In the genomic region with DNA sequence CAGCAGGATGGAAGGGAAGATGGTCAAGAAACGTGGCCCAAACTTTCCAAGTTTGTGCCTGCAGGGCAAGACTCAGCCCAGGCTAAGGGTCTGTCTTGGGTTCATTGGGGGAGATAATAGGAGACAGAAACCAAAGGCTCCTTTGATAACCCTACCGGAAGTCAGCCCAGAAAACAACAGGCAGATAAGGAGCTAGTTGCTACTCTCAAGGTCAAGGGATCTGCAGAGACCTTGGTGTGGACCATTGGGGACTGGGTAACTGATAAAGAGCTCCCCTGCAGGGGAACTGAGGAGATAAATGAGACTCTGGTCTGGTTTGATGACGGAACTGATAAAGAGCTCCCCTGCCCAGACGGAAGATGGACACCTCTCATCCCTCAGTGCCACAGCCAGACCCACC, we compare ENCODE assay signal across 1 mouse cellular context.
A peak's percentile ranks its signal among the peaks of the same experiment; 100 is the strongest.
TF ChIP-seq lines count a peak whose summit lies in the region.

No protein-coding gene starts in this region.

TF ChIP-seq in MEL, 35 proteins besides CTCF, POLR2A, EP300 and RAD21 (continued from another document):
- no peak for TF ChIP-seq ZKSCAN1 (IDR thresholded peaks at IDR 0.05; ENCODE audit: low read depth, low read length)
- TF ChIP-seq ZMIZ1 (IDR thresholded peaks at IDR 0.05; ENCODE audit: low read depth, low read length): no peak
- TF ChIP-seq SIN3A (IDR thresholded peaks at IDR 0.05; ENCODE audit: low read length): peak; percentile 65
- TF ChIP-seq USF1 (IDR thresholded peaks at IDR 0.05; ENCODE audit: low read depth, low read length): no peak
- TF ChIP-seq NRF1 (IDR thresholded peaks at IDR 0.05; ENCODE audit: insufficient read depth, low read depth, low read length, poor library complexity, severe bottlenecking): no peak
- TF ChIP-seq MAFK (IDR thresholded peaks at IDR 0.05; ENCODE audit: borderline replicate concordance, low read depth, low read length): no peak
- TF ChIP-seq MYB (IDR thresholded peaks at IDR 0.05; ENCODE audit: low read depth, low read length): no peak
- no peak for TF ChIP-seq SMC3 (IDR thresholded peaks at IDR 0.05; ENCODE audit: low read depth, low read length)
- no peak for TF ChIP-seq E2F4 (IDR thresholded peaks at IDR 0.05; ENCODE audit: borderline replicate concordance, low read depth, low read length)
- no peak for TF ChIP-seq MAZ (IDR thresholded peaks at IDR 0.05; ENCODE audit: low read depth, low read length)
- no peak for TF ChIP-seq TBP (IDR thresholded peaks at IDR 0.05; ENCODE audit: low read depth, low read length)
- TF ChIP-seq JUND (IDR thresholded peaks at IDR 0.05; ENCODE audit: low read depth, low read length): no peak
- TF ChIP-seq ZNF384 (IDR thresholded peaks at IDR 0.05; ENCODE audit: low read depth, low read length): no peak
- peak; percentile 22; the same call in 1 of the 2 replicates for TF ChIP-seq BHLHE40 (IDR thresholded peaks at IDR 0.05; ENCODE audit: borderline replicate concordance, low read depth, low read length)
- TF ChIP-seq MAX (IDR thresholded peaks at IDR 0.05; ENCODE audit: low read length): peak; percentile 31; the same call in 1 of the 2 replicates
- no peak for TF ChIP-seq UBTF (IDR thresholded peaks at IDR 0.05; ENCODE audit: borderline replicate concordance, insufficient read depth, low read depth, low read length)
- peak; percentile 50 for TF ChIP-seq TAL1 (IDR thresholded peaks at IDR 0.05; ENCODE audit: low read length)
TF ChIP-seq in MEL: peak in this region for 9.
